Mouse (Mus musculus): ENCODE data around the gene Gm20777.
"Not testable (repeated sequence)": the region's sequence is repeated elsewhere in the genome, so short reads cannot be mapped to it uniquely, and the experiment has no call there.

- TF ChIP-seq EP300, CTCF (IDR thresholded peaks at IDR 0.05): not testable (repeated sequence)
Observed at GRCm38 (mm10) chrY:10708226-10708625, 44.0 kb downstream of the Gm20777 start.

All from lung, postnatal 0 days (tissue).